26 mouse cellular contexts compared by ENCODE assay signal in the genomic region with DNA sequence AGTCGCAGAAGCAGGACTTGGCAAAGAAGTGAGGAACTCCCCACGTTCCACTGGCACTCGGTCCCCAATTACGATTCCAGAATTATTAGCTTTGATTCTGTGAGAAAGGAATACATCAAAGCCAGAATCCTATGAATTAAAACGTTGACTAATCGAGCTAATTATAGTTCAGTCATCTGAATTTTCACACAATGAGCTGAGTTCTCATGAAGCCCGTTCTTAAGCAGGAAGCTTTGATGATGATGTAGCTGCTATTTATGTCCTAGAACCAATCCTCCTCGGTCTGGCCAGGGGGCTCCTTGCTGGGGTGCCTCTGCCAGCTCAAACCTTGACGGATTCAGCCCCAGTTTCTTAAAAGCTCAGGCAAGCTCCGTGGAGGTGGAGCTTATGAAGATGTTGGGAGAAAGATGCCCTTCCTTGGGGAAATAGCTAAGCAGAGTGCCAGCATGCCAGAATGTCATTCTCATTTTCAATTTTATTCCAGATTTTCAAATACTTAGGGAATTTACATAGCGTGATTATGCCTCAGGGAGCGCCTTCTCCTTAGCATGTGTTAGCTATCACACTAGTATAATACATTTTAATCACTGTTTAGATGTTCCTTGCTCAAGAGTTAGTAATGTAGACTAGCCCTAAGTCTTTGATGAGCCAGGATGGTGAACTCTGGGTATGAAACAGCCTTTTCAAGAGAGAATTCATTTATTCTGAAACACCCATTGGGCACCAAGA.
DNase-seq lines count a peak whose midpoint lies in the region; ATAC-seq and TF ChIP-seq lines count a peak whose summit lies in the region.
"Had no signal": no experiment of that assay in that cellular context is flagged by ENCODE, and none has a peak within 500 bp of the region (broad histone marks: within the 10 kb centered on the region; RNA-seq: fewer than 3 reads in every experiment).

No protein-coding gene starts in this region.

- H3K9ac ChIP-seq in forebrain, embryonic 15.5 days (replicated peaks) = 0 out of 2 replicates have a peak overlapping the region, but pooled peaks have one; percentile 4
- H3K9ac ChIP-seq in heart, embryonic 14.5 days (ENCODE audit: low read length) = peak overlapping the region; percentile 30; the same call in 1 of the 2 replicates
- H3K9ac ChIP-seq: hindbrain, embryonic 12.5 days; limb, embryonic 13.5 days; liver, embryonic 12.5 days had no signal

- peaks cover 13% of the 10 kb centered on the region for H3K4me1 ChIP-seq in forebrain, embryonic 15.5 days
- H3K4me1 ChIP-seq in forebrain, embryonic 10.5 days = no peaks in the 10 kb centered on the region; the same call in 1 of the 2 replicates
- peaks cover 7% of the 10 kb centered on the region in 2 experiments for H3K4me1 ChIP-seq in heart, embryonic 14.5 days (ENCODE audit: control insufficient read depth in 2 of 2, insufficient read depth in 2 of 2, low read length in 2 of 2)
- H3K4me1 ChIP-seq: embryonic facial prominence, embryonic 10.5 days; heart, embryonic 10.5 days; hindbrain, embryonic 12.5 days; limb, embryonic 13.5 days had no signal

- H3K9me3 ChIP-seq in forebrain, embryonic 15.5 days = no peaks in the 10 kb centered on the region
- H3K9me3 ChIP-seq in forebrain, embryonic 10.5 days = no peaks in the 10 kb centered on the region
- H3K9me3 ChIP-seq in heart, embryonic 14.5 days (ENCODE audit: control insufficient read depth, low read length) = no peaks in the 10 kb centered on the region
- H3K9me3 ChIP-seq: embryonic facial prominence, embryonic 10.5 days; heart, embryonic 10.5 days; hindbrain, embryonic 12.5 days; limb, embryonic 13.5 days; liver, embryonic 12.5 days had no signal

- H3K4me3 ChIP-seq in forebrain, embryonic 15.5 days = no peak overlapping the region
- no peak overlapping the region for H3K4me3 ChIP-seq in forebrain, embryonic 10.5 days
- H3K4me3 ChIP-seq in heart, embryonic 14.5 days (ENCODE audit: control insufficient read depth in 1 of 2, insufficient read depth in 1 of 2, low read depth in 1 of 2, low read length in 2 of 2) = no peak overlapping the region
- H3K4me3 ChIP-seq: embryonic facial prominence, embryonic 10.5 days; gastrocnemius, adult 2 months; heart, embryonic 10.5 days; hindbrain, embryonic 12.5 days; limb, embryonic 13.5 days; liver, embryonic 12.5 days had no signal

- TF ChIP-seq POLR2A in brain, embryonic 14.5 days (IDR thresholded peaks at IDR 0.05; ENCODE audit: borderline replicate concordance, extremely low read depth, insufficient read depth, insufficient read length, poor library complexity, severe bottlenecking) = no peak

- peak overlapping the region; percentile 55 for H3K27ac ChIP-seq in forebrain, embryonic 15.5 days (replicated peaks)
- H3K27ac ChIP-seq in forebrain, embryonic 10.5 days = no peak overlapping the region
- peak overlapping the region in 1 of 2 experiments; percentile 20; a peak in 1 of 4 replicates for H3K27ac ChIP-seq in heart, embryonic 14.5 days (replicated peaks in 1 of 2; ENCODE audit: control insufficient read depth in 1 of 2, insufficient read depth in 1 of 2, low read depth in 2 of 2, low read length in 2 of 2)
- H3K27ac ChIP-seq: embryonic facial prominence, embryonic 10.5 days; gastrocnemius, adult 2 months; heart, embryonic 10.5 days; hindbrain, embryonic 12.5 days; kidney, postnatal 0 days; limb, embryonic 13.5 days; liver, embryonic 12.5 days had no signal

- TF ChIP-seq CTCF in brain, embryonic 14.5 days (IDR thresholded peaks at IDR 0.05; ENCODE audit: borderline replicate concordance, extremely low read depth, insufficient read depth, insufficient read length) = no peak

- no peak for DNase-seq in forebrain, embryonic 10.5 days (ENCODE audit: extremely low spot score, low spot score)
- DNase-seq in heart, postnatal 4 days = no peak
- peak; percentile 20 to 30 for DNase-seq in layer of hippocampus, postnatal 14 days (ENCODE audit: low spot score in 2 of 2)
- no peak for DNase-seq in layer of hippocampus, adult 11-12 months (ENCODE audit: low spot score)
- peak; percentile 65 for DNase-seq in brain, embryonic 14.5 days (ENCODE audit: low read depth)
- no peak for DNase-seq in ovary, postnatal 10 days (ENCODE audit: low spot score)
- DNase-seq: adrenal gland, adult 2 months; cerebellum, adult 8-10 months; gastrocnemius, adult 2 months; kidney, adult 18-20 months; layer of hippocampus, postnatal 36 days; lung, adult 18-20 months; lung, postnatal 10 days; right cerebral cortex, postnatal 25 days; spleen, adult 18-20 months had no signal

- ATAC-seq in forebrain, embryonic 15.5 days (replicated peaks) = 0 out of 2 replicates have a peak, but pooled peaks have one; percentile 43
- ATAC-seq in heart, embryonic 14.5 days (ENCODE audit: insufficient number of reproducible peaks, insufficient read depth, low FRiP score, low read depth) = no peak
- ATAC-seq: inflammation-experienced regulatory T-cells, adult 6 months; liver, embryonic 12.5 days; Patski had no signal

- H3K4me2 ChIP-seq in forebrain, embryonic 15.5 days (replicated peaks) = peak overlapping the region; percentile 27; the same call in 1 of the 2 replicates
- peak overlapping the region; percentile 30 for H3K4me2 ChIP-seq in heart, embryonic 14.5 days (ENCODE audit: low read length)
- H3K4me2 ChIP-seq: hindbrain, embryonic 12.5 days; limb, embryonic 13.5 days; liver, embryonic 12.5 days; midbrain, embryonic 11.5 days had no signal

- 34% methylated on average over 12 of the region's 12 CpGs for WGBS in forebrain, embryonic 15.5 days
- WGBS in forebrain, embryonic 10.5 days = 83% methylated on average over 12 of the region's 12 CpGs
- 49% methylated on average over 12 of the region's 12 CpGs for WGBS in heart, embryonic 14.5 days

- H3K36me3 ChIP-seq in forebrain, embryonic 15.5 days = no peaks in the 10 kb centered on the region
- H3K36me3 ChIP-seq in forebrain, embryonic 10.5 days (replicated peaks) = no peaks in the 10 kb centered on the region
- no peaks in the 10 kb centered on the region for H3K36me3 ChIP-seq in heart, embryonic 14.5 days (ENCODE audit: control insufficient read depth, insufficient read depth, low read length)
- H3K36me3 ChIP-seq: embryonic facial prominence, embryonic 10.5 days; heart, embryonic 10.5 days; hindbrain, embryonic 12.5 days; limb, embryonic 13.5 days; liver, embryonic 12.5 days had no signal

- H3K27me3 ChIP-seq in forebrain, embryonic 15.5 days = no peaks in the 10 kb centered on the region
- H3K27me3 ChIP-seq in forebrain, embryonic 10.5 days (ENCODE audit: poor library complexity, severe bottlenecking) = no peaks in the 10 kb centered on the region
- no peaks in the 10 kb centered on the region for H3K27me3 ChIP-seq in heart, embryonic 14.5 days (ENCODE audit: control insufficient read depth, insufficient read depth, low read length)
- H3K27me3 ChIP-seq: hindbrain, embryonic 12.5 days; limb, embryonic 13.5 days; liver, embryonic 12.5 days had no signal

Comparison
In these comparisons a context has a peak if more than half of its experiments do, and no peak if none do; other contexts are left out.
1. DNase-seq: peak in layer of hippocampus, postnatal 14 days (2 of 2) and brain, embryonic 14.5 days (single experiment); none in forebrain, embryonic 10.5 days (single experiment), heart, postnatal 4 days (single experiment), layer of hippocampus, adult 11-12 months (single experiment) and ovary, postnatal 10 days (single experiment).